Mouse (Mus musculus): ENCODE measurements around the gene Schip1.

Gene Schip1

GRCm38 (mm10) chr3:68270246-68270645 is 205.6 kb downstream of the Schip1 start:
- in situ Hi-C loops (cut with MboI, MseI): no loop called here

DNA sequence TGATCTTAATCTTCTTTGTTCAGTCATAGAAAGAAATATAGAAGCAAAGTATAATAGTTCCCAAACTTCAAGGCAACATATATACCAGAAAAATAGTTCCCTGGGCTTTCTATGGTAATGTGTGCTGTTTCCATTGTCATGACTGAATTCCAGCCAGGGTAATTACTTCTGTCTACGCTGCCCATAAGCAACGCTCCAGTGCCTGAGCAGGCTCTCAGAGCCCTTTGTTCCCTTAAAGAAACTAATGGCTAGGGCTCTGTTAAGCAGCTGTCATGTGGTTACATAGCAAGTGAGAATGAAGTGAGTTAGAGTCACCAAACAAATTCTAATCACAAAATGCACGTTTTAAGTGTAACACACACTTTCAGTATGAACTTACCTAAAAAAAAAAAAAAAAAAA is 206.9 kb downstream of the Schip1 start:
- in situ Hi-C loops (cut with MboI, MseI): no loop called here

- in situ Hi-C loops (cut with MboI, MseI): no loop called here
Measured at GRCm38 (mm10) chr3:68271881-68272280, 207.3 kb downstream of the Schip1 start.

- in situ Hi-C loops (cut with MboI, MseI): no loop called here
Measured at GRCm38 (mm10) chr3:68282844-68283594, 218.4 kb downstream of the Schip1 start.

GRCm38 (mm10) chr3:68283595-68283991 is 219.0 kb downstream of the Schip1 start:
- in situ Hi-C loops (cut with MboI, MseI): no loop called here

- in situ Hi-C loops (cut with MboI, MseI): no loop called here
Measured at GRCm38 (mm10) chr3:68284500-68284899, 219.9 kb downstream of the Schip1 start.

- in situ Hi-C loops (cut with MboI, MseI): no loop called here
Measured at GRCm38 (mm10) chr3:68296752-68297151, 232.2 kb downstream of the Schip1 start.

GRCm38 (mm10) chr3:68305647-68306046 is 241.0 kb downstream of the Schip1 start:
- in situ Hi-C loops (cut with MboI, MseI): no loop called here

- in situ Hi-C loops (cut with MboI, MseI): no loop called here
Measured at GRCm38 (mm10) chr3:68306726-68307125, 242.1 kb downstream of the Schip1 start.

- in situ Hi-C loops (cut with MboI, MseI): no loop called here
Measured at GRCm38 (mm10) chr3:68325575-68325974, 261.0 kb downstream of the Schip1 start.

DNA sequence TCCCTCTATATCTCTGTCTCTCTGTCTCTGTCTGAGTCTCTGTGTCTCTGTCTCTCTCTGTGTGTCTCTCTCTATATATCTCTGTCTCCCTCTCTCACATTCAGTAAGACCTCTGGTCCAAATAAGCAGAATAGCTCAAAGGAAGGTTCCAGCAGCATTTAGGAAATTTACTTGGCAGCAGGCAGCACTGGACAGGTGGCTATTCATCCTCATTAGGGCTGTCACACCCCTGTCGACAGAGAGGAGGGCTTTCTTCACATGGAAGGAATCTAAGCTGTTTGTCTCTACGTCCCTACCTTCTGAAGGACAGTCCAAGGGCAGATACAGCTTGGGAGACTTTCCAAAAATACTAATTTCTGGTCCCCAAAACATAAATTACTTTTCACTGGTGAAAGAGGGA is 267.9 kb downstream of the Schip1 start:
- in situ Hi-C loops (cut with MboI, MseI): no loop called here

DNA sequence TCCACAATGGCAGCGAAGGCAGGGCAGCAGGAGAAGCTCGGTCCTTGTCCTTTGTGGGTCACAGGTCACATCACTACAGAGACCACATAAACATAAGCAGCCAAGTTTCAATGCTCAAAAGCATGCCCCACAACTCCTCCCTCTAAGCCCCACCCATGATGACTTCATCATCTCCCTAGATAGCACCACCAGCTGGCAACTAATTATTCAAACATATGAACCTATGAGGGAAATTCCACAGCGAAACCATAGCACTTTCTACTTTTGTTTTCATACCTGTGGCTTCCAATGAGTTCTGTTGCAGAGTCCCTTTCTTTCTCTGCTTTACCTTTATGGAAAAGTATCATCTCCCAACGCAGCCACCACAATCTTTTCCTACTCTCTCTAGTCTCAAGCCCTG is 270.9 kb downstream of the Schip1 start:
- in situ Hi-C loops (cut with MboI, MseI): no loop called here

DNA sequence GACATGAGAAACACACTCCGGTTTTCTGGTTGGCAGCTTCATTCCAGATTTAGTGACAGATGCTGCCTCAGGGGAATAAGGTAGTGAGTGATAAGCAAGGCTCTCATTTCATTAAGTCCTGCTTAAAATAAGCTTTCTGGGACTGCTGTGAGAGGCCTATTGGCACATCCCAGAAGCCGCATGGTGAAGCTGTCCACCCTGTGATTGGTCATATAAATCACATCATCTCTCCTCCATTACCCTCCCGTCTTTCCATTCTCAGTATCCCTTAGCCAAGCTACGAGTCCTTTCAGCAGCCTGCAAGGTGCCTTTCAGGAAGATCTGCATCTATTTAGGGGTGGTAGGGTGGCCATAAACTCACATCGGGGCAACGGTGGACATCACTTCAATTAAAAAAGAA is 286.0 kb downstream of the Schip1 start:
- in situ Hi-C loops (cut with MboI, MseI): no loop called here

DNA sequence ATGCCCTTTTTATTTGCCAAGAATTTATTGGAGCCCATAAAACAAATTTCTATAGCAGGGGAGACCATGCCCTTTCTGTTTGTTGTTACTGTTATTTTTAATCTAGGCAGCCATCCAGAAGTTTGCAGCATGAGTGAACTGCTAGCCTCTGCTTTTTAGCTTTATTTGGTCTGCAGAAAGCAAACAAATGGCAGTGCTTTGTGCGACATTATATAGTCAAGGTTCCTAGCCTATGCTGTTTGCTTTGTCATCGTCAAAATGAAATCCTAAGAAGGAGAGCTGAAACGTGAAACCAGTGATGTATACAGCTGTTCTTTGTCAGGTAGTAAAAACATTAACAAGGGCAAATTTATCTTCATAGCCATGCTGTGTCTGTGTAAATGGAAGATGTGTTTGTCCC is 286.9 kb downstream of the Schip1 start:
- in situ Hi-C loops (cut with MboI, MseI): no loop called here

GRCm38 (mm10) chr3:68352961-68353360 is 288.4 kb downstream of the Schip1 start:
- in situ Hi-C loops (cut with MboI, MseI): no loop called here

GRCm38 (mm10) chr3:68353492-68353891 is 288.9 kb downstream of the Schip1 start:
- in situ Hi-C loops (cut with MboI, MseI): no loop called here

DNA sequence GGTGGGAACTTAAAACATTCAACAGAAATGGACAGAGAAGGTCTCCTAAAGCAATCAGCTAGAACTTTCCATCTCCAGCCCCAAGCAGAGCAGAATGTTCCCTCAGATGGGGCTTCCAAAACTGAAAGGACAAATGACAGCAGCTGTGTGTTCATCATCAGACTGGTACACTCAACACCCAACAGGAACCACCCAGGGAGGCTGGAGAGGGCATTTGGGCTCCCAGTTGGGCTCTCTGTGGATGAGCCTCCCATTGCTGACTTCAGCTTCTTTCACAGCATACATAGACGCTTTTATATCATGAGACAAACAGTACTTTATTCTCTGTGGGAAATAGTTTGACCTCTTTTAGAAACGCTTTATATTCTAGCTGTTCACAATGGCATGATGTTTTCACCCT is 291.9 kb downstream of the Schip1 start:
- in situ Hi-C loops (cut with MboI, MseI): no loop called here

GRCm38 (mm10) chr3:68368029-68368428 is 303.4 kb downstream of the Schip1 start:
- in situ Hi-C loops (cut with MboI, MseI): no loop called here

GRCm38 (mm10) chr3:68372925-68373324 is 308.3 kb downstream of the Schip1 start:
- in situ Hi-C loops (cut with MboI, MseI): no loop called here

GRCm38 (mm10) chr3:68375100-68375508 is 310.5 kb downstream of the Schip1 start:
- in situ Hi-C loops (cut with MboI, MseI): no loop called here

DNA sequence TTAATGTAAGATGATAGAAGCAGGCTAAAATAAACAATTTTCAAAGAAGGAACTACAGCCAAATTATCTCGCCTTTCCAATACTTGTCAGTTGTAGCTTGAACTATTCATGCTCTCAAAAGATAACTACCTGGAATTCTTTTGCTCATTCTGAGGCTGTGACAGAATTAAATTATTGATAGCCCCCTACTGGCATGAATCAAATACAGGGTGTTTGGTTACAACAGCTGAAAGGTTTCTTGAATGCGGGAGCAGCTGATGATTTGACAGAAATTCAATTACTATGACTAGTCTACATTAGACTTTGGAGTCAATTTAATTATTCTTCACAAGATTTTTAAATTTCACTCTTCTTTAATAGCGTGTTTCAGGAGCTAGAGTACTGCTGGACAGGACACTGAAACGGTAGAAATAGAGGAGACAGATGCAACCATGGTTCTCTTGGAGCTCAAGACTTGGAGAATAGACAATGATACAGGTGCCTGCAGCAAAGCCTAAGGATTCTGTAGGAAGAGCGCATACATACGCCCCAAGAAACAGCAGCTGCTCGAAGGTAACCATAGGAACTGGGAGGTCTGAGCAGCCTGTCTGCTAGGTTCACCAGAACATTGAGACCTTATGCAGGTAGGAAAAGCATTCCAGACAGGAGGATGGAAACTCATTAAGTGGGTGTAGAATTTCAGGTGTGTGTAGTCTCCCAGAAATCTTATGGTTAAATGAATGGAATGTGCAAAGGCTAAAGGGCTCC is 313.0 kb downstream of the Schip1 start:
- in situ Hi-C loops (cut with MboI, MseI): no loop called here

GRCm38 (mm10) chr3:68378799-68379198 is 314.2 kb downstream of the Schip1 start:
- in situ Hi-C loops (cut with MboI, MseI): no loop called here

GRCm38 (mm10) chr3:68379242-68379641 is 314.6 kb downstream of the Schip1 start:
- in situ Hi-C loops (cut with MboI, MseI): no loop called here

Data from regulatory T cell (primary cell).